Mouse (Mus musculus) common myeloid progenitor, adult 5-6 weeks (primary cell): ENCODE data around the gene BC107364. TPM values are rescaled to one million over a fixed set of nuclear protein-coding genes. Genes with fewer than 3 reads are reported as not detected.
"Not testable (repeated sequence)": the region's sequence is repeated elsewhere in the genome, so short reads cannot be mapped to it uniquely, and the experiment has no call there.

Source experiments
- ATAC-seq: replicated peaks from 2 replicates; pipeline ENCODE4 v1.8.0; 2016; ENCODE audit warnings: low read depth, mild to moderate bottlenecking, moderate TSS enrichment, inconsistent platforms; ENCODE audit not compliant: poor library complexity, severe bottlenecking
- total RNA-seq: library from RNA; stranded (forward); fragments of 200-1000, 187-1606 nt; gene quantifications from 2 replicates; pipeline ENCODE4 v1.2.3, GENCODE M21; 2017

The BC107364 gene
- total RNA-seq, 1 experiment from 2014 or later, result not detected

GRCm38 (mm10) chr3:96459757-96460567 lies 7.9 kb upstream of the BC107364 start:
- ATAC-seq, result 0 out of 2 replicates have a peak, but pooled peaks have one; percentile 17

- ATAC-seq, result peak; percentile 13; the same call in 1 of the 2 replicates
Observed at GRCm38 (mm10) chr3:96458886-96459439, 6.9 kb upstream of the BC107364 start.

- not testable (repeated sequence) for ATAC-seq
Observed at GRCm38 (mm10) chr3:96458008-96458407, 5.9 kb upstream of the BC107364 start.

GRCm38 (mm10) chr3:96451181-96451737 lies 847 bp downstream of the BC107364 start:
- not testable (repeated sequence) for ATAC-seq

GRCm38 (mm10) chr3:96450586-96450896 lies 1.6 kb downstream of the BC107364 start:
- ATAC-seq, result 0 out of 2 replicates have a peak, but pooled peaks have one; percentile 26

- not testable (repeated sequence) for ATAC-seq
Observed at GRCm38 (mm10) chr3:96449762-96450585, 2.1 kb downstream of the BC107364 start.

- ATAC-seq, result no peak
Observed at GRCm38 (mm10) chr3:96445436-96445835, 6.7 kb downstream of the BC107364 start.

GRCm38 (mm10) chr3:96440578-96440977 lies 11.5 kb downstream of the BC107364 start:
- ATAC-seq, result peak; percentile 66; the same call in 1 of the 2 replicates

- ATAC-seq, result peak; percentile 50
Observed at GRCm38 (mm10) chr3:96435557-96436091, 16.5 kb downstream of the BC107364 start.

- ATAC-seq, result no peak
Observed at GRCm38 (mm10) chr3:96432207-96432606, 19.9 kb downstream of the BC107364 start.

- no peak for ATAC-seq
Observed at GRCm38 (mm10) chr3:96429819-96430132, 22.3 kb downstream of the BC107364 start.

- ATAC-seq, result no peak; the same call in 1 of the 2 replicates
Observed at GRCm38 (mm10) chr3:96428941-96429818, 22.9 kb downstream of the BC107364 start.

- ATAC-seq, result peak; percentile 69
Observed at GRCm38 (mm10) chr3:96427761-96428462, 24.2 kb downstream of the BC107364 start.

GRCm38 (mm10) chr3:96427311-96427710 lies 24.8 kb downstream of the BC107364 start:
- no peak for ATAC-seq

GRCm38 (mm10) chr3:96426268-96426667 lies 25.8 kb downstream of the BC107364 start:
- ATAC-seq, result no peak

- not testable (repeated sequence) for ATAC-seq
Observed at GRCm38 (mm10) chr3:96424447-96424846, 27.7 kb downstream of the BC107364 start.

- no peak for ATAC-seq
Observed at GRCm38 (mm10) chr3:96423889-96424288, 28.2 kb downstream of the BC107364 start.

- no peak for ATAC-seq
Observed at GRCm38 (mm10) chr3:96420796-96421195, 31.3 kb downstream of the BC107364 start.

GRCm38 (mm10) chr3:96418902-96419301 lies 33.2 kb downstream of the BC107364 start:
- not testable (repeated sequence) for ATAC-seq
